Mouse (Mus musculus): ENCODE measurements at regions not wholly inside any gene's neighbourhood (a gene's known extent, or its start where the extent isn't known, plus 50 kb on each side); places are given as distances from the start of the nearest gene placed in this dataset.
A peak's percentile ranks its signal among the peaks of the same experiment; 100 is the strongest.

GRCm38 (mm10) chr13:97451276-97451675, 210.4 kb downstream of the Enc1 start:
- no peak for DNase-seq (ENCODE audit: low spot score)

DNA sequence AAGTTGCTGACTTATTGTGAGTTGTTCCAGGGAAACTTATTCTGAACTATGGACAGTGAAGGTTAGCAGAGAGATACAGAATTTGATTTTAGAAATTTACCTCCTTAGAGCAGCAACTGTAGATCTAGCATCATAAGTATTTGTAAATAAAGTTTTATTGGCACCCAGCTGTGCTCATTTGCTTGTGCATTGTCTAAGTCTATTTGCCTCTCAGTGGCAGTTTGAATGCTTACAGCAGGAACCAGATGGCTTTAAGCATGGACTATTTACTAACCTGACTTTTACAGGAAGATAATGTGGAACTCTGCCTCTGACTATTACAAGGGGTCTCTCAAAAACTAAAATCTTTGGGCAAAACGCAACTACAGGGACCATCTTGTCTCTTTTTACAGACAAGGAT, 207.2 kb downstream of the Enc1 start:
- no peak for DNase-seq (ENCODE audit: low spot score)

DNA sequence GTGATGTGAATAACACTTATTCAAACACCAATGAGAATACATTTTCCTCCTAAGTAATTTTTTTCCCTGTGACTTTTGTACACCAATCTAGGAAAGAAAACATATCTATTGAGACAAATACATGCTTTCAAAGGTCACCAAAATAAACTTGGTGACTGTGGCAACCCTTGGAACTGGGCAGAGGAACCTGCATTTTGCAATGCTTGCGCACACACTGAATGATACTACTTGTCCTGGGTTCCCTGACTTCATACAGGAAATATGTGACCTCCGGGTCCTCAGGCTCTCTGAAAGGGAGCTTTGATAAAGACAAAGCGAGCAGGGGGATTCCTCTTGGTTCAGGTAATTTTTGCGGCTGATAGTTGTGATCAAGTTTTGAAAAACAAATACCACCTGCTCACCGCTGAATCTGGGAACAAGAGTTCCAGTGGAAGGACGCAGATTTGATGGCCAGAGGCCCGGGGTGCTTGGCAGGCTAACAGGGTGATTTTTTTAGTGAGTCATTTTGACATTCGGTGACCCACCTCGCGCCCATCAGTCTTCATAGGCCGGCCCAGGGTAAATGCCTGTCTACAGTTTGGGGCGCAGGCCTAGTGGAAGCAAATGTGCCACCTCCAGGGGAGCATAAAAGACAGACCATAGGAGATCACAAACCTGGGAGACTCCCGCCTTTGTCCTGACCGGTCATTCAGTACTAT, 203.0 kb downstream of the Enc1 start:
- no peak for DNase-seq (ENCODE audit: low spot score)

DNA sequence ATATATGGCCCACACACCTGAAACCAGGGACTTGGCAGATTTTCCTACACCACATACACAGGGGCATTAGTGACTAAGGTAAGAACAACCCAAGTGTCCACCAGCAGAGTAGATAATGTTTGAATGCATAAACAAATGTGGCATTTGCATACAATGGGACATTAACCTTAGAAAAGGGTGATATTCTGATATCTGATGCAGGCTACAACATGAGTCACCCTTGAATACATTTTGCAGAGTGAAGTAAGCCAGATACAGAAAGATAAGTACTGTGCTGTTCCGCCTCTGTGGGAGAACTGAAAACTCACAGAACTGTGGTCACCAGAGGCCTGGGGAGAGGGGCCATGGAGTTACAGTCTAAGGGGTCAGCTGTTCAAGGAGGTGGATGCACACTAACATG, 201.9 kb downstream of the Enc1 start:
- DNase-seq (ENCODE audit: low spot score): no peak

GRCm38 (mm10) chr13:97442283-97442682, 201.4 kb downstream of the Enc1 start:
- DNase-seq (ENCODE audit: low spot score): no peak

DNA sequence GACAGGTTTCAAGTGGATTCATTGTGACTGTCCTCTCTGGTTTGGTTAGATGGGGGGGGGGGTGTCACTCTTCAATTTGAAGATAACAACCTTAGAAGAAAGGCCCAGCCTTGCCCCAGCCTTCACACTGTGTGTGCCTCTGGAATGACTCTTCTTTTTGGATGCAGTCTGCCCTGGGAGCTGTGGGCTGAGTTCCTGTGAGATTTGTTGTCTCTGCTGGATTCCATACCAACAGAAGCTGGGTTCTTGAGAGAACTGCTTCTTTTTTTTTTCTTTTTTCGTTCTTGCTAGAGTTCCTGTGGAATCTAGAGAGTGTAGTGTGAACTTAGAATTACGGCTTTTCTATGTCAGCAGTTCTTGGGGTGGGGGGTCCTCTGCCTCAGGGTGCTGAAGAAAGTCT, 200.9 kb downstream of the Enc1 start:
- no peak for DNase-seq (ENCODE audit: low spot score)

DNA sequence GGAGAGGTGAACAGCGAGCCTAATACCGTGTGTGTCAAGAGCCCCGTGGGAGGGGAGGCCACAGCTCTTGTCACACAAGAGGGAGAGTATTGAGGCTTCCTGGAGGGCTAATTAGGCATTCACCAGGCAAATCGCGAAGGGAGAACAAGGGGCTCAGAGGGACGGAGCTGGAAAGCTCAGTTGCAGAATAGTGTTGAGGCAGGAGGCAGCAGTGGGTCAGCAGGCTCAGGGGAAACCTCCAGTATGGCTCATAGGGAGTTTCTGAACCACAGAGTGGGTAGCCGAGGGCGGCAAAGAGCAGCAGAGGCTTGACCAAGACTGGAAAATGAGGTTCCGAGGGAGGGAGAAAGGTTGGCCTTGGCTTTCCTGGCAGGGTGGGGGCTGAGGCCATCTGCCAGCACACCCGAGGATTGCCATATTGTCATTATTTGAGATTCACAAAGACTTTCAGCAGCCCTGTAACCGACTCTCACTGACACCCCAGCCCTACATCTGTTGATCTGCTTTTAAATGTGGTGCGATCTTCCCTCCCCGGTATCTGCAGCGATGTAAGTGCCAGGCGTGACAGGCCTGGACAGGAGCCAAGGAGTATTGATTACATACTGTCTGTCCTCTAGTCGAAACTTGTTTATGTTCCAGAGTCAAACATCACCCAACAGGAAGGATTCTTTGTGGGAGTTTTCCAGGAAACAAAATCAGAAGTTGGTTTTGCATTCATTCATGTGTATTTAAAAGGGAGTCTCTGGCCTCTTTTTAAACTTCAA, 198.5 kb downstream of the Enc1 start:
- DNase-seq (ENCODE audit: low spot score): no peak

DNA sequence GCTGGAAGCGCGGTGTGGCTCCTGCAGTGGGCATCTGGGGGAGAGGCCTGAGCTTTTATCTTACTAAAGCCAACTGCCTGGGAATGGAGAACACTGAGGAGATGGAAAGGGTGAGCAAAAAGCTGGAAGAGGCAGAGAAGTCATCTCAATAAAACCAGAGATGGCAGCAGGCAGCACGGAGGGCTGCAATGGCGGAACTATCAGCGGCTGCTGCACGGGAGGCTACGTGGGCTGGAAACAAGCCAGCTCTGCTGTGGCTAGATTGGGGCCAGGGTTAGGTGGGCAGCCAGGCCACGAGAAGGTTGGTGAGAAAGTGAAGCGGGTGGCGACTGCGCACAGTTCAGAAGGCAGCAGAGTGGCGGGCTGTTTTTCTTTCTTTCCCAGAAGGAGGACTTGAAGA, 197.8 kb downstream of the Enc1 start:
- no peak for DNase-seq (ENCODE audit: low spot score)

GRCm38 (mm10) chr13:97438277-97438676, 197.4 kb downstream of the Enc1 start:
- DNase-seq (ENCODE audit: low spot score): no peak

- DNase-seq (ENCODE audit: low spot score): no peak
These were observed 195.9 kb downstream of the Enc1 start for GRCm38 (mm10) chr13:97436719-97437350.

DNA sequence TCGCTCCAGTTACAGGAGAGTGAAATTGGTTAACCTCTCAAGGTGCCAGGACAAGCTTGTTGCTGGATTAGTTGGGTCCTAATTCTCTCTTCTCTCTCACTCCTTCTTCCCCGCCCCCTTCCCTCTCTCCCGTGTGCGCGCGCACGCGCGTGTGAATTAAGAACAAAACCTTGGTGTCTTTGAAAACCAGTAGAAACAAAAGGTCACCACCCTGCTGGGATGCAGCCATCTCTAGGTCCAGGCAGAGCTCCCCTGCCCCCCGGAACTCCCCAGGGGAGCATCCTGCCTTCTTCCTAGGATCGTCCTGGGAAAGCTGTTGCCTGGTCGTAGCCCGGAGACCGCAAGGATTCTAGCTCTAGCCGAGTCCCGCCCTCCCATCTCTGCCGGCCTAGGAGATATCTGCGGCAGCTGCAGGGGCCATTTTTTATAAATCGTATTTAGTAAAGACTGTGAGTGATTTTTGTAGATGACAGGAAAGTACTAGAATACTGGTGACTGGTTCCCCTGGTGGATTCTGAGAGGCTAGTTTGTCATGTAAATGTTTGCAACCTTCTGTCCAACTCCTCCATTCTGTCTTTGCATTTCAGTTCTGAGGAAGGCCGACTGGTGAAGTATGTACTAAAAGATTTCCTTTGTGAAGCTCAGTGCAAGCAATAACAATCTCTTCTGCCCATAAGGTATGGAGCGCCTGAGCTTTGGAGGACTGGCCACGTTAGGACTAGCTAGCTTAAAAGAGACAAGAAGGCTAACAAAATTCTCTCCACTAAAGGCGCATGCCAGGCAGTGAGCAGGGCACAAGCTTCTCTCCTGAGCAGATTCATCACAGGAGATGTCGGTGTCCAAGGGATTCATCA, 195.2 kb downstream of the Enc1 start:
- peak; percentile 36 for DNase-seq (ENCODE audit: low spot score)

DNA sequence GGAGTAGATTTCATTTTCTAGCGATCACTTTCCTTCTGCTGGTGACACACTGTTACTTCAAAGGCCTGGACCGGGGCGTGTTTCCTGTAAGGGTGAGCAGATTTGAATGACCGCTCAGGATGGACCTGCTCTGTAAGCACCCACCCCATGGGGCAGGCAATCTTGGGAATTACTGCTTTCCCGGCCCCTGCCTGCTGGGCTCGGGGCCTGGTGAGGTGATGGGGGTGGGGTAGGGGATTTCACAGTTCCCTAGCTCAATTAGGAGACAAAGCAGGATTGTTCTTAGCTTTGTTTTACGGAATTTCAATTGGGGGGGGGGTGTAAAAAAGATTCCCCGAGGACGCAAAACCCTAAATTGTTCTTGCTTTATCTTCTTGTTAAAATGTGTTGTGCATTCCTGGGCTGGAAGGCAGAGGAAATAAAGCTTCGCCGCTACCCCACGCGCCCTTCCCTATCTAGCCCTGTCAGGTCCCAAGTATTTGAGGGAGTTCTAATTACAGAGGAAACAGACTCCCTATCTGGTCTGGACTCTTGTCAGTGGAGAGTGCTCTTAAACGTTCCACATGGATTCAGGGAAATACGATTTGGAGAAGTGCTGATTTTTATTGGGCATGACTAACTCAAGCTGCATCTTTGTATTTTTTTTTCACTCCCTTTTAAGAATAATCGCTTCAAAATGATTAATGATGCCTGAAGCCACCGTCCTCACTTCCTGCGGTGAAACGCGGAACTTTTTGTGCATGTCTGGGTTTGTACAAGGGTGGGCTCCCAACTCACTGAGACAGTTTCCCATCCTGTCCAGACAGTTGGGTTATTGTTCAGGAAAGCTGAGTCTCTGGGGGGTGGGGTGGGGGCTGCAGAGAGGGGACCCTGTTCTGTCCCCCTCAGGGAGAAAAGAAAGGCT, 194.3 kb downstream of the Enc1 start:
- DNase-seq (ENCODE audit: low spot score): no peak

DNA sequence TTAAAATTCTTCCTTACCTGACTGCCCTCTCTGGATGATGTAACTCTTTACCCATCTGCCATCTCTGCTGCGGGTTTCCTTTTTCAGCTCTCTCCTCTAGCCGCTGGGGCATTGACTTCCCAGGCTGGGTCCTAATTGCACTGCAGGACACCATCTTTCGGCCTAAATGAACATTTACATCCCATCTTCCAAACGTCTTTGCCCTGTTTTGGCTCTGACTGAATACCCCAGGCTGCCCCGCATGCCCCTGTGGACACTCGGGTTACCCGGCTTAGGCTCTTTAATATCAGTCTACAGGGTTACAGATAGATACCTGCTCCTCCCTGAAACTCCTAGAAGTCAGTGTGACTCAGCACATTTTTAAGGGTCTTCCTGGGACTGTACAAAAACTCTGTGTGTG, 193.3 kb downstream of the Enc1 start:
- no peak for DNase-seq (ENCODE audit: low spot score)

- no peak for DNase-seq (ENCODE audit: low spot score)
These were observed 191.7 kb downstream of the Enc1 start for GRCm38 (mm10) chr13:97432627-97433026.

DNA sequence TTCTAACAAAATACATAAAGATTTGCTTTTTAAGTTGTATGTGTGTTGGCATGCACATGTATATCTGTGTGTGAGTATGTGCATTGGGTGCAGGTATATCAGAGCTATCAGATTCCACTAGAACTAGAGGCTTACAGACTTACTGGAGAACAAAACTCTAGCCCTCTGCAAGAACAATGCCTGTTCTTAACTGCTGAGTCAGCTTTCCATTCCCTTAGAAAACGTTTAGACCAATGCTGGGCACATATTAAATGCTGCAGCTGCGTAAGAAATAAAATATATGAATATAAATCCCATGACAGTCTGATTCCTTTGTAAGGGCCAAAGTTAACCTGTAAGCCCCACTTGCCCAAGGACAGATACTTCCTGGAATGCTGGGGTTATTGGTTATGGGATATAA, 190.0 kb downstream of the Enc1 start:
- DNase-seq (ENCODE audit: low spot score): no peak

- DNase-seq (ENCODE audit: low spot score): no peak
These were observed 187.3 kb downstream of the Enc1 start for GRCm38 (mm10) chr13:97428163-97428562.

DNA sequence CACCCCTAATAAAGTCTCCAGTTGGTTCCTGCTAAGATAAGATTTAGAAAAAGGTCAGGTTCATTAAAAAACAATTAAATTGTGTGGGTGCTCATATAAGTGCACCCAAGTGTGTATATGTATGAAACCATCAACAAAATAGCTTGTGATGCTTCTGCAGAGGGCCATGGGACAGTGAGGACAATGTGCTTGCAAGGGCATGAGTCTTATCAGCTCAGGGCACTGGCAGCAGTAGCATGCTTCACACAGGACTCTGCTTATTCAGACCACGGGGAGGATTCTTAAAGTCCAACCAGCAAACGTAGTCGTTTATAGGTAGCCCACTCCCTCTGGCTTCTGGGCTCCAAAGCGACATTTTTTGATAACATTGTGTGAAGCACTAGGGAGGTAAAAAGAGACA, 186.6 kb downstream of the Enc1 start:
- DNase-seq (ENCODE audit: low spot score): no peak

- no peak for DNase-seq (ENCODE audit: low spot score)
These were observed 184.8 kb downstream of the Enc1 start for GRCm38 (mm10) chr13:97425731-97426130.

- no peak for DNase-seq (ENCODE audit: low spot score)
These were observed 183.0 kb downstream of the Enc1 start for GRCm38 (mm10) chr13:97423911-97424310.

GRCm38 (mm10) chr13:97423298-97423817, 182.5 kb downstream of the Enc1 start:
- no peak for DNase-seq (ENCODE audit: low spot score)

- no peak for DNase-seq (ENCODE audit: low spot score)
These were observed 182.0 kb downstream of the Enc1 start for GRCm38 (mm10) chr13:97422897-97423296.
